Mouse (Mus musculus): ENCODE measurements at regions not wholly inside any gene's neighbourhood (a gene's known extent, or its start where the extent isn't known, plus 50 kb on each side); places are given as distances from the start of the nearest gene placed in this dataset.

GRCm38 (mm10) chr14:102884539-102885239 lies 97.7 kb downstream of the Kctd12 start:
- no peak for TF ChIP-seq POLR2A (IDR thresholded peaks at IDR 0.05; ENCODE audit: low read depth, low read length)
- TF ChIP-seq CTCF (IDR thresholded peaks at IDR 0.05; ENCODE audit: borderline replicate concordance, insufficient read depth, low read length): no peak
- no peak overlapping the region for H3K4me3 ChIP-seq (ENCODE audit: insufficient read depth, low read length)
- no peak overlapping the region for H3K27ac ChIP-seq (ENCODE audit: insufficient read depth, low read length)
- peaks cover 3% of the 10 kb centered on the region; the same call in 1 of the 2 replicates for H3K4me1 ChIP-seq (ENCODE audit: control insufficient read depth, insufficient read depth, low read length)

GRCm38 (mm10) chr14:102883344-102884122 lies 98.9 kb downstream of the Kctd12 start:
- TF ChIP-seq POLR2A (IDR thresholded peaks at IDR 0.05; ENCODE audit: low read depth, low read length): no peak
- TF ChIP-seq CTCF (IDR thresholded peaks at IDR 0.05; ENCODE audit: borderline replicate concordance, insufficient read depth, low read length): no peak
- Histone ChIP-seq H3K27ac (ENCODE audit: insufficient read depth, low read length) (no peak overlapping the region), H3K4me1 (ENCODE audit: control insufficient read depth, insufficient read depth, low read length) (peaks cover 3% of the 10 kb centered on the region; the same call in 1 of the 2 replicates), H3K4me3 (ENCODE audit: insufficient read depth, low read length) (no peak overlapping the region)

- TF ChIP-seq CTCF (IDR thresholded peaks at IDR 0.05; ENCODE audit: borderline replicate concordance, insufficient read depth, low read length) (no peak), POLR2A (IDR thresholded peaks at IDR 0.05; ENCODE audit: low read depth, low read length) (no peak)
These were observed 100.2 kb downstream of the Kctd12 start for GRCm38 (mm10) chr14:102882281-102882680.

DNA sequence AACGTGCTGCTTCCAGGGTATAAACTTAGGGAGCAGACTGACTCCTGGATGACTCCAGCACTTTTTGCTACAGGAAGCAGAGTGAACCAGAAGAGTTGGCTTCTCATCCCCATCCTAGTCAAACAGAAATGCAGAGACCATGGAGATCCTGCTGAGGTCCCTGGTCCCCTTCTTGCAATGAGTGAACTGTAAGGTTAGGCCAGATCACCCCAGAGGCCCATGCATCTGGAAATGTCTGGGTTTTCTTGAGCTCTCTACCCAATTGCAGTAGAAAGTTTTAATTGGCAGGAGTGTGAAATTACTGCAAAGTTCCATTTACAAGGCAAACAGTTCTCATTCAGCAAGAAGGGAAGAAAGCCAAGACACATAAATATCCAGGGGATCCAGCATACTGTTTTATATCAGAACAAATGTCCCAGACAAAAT lies 101.8 kb downstream of the Kctd12 start:
- Histone ChIP-seq H3K27ac (ENCODE audit: insufficient read depth, low read length) (no peak overlapping the region), H3K4me1 (ENCODE audit: control insufficient read depth, insufficient read depth, low read length) (peaks cover 3% of the 10 kb centered on the region; the same call in 1 of the 2 replicates), H3K4me3 (ENCODE audit: insufficient read depth, low read length) (no peak overlapping the region)
- no peak for TF ChIP-seq POLR2A (IDR thresholded peaks at IDR 0.05; ENCODE audit: low read depth, low read length)
- TF ChIP-seq CTCF (IDR thresholded peaks at IDR 0.05; ENCODE audit: borderline replicate concordance, insufficient read depth, low read length): no peak

More at GRCm38 (mm10) chr14:102882281-102882680, 100.2 kb downstream of the Kctd12 start:
- Histone ChIP-seq H3K27ac (ENCODE audit: insufficient read depth, low read length) (no peak overlapping the region), H3K4me1 (ENCODE audit: control insufficient read depth, insufficient read depth, low read length) (peaks cover 3% of the 10 kb centered on the region; the same call in 1 of the 2 replicates), H3K4me3 (ENCODE audit: insufficient read depth, low read length) (no peak overlapping the region)

- Histone ChIP-seq H3K4me3 (ENCODE audit: insufficient read depth, low read length) (no peak overlapping the region), H3K27ac (ENCODE audit: insufficient read depth, low read length) (no peak overlapping the region), H3K4me1 (ENCODE audit: control insufficient read depth, insufficient read depth, low read length) (peaks cover 3% of the 10 kb centered on the region; the same call in 1 of the 2 replicates)
- TF ChIP-seq POLR2A (IDR thresholded peaks at IDR 0.05; ENCODE audit: low read depth, low read length) (no peak), CTCF (IDR thresholded peaks at IDR 0.05; ENCODE audit: borderline replicate concordance, insufficient read depth, low read length) (no peak)
These were observed 103.9 kb downstream of the Kctd12 start for GRCm38 (mm10) chr14:102878572-102878971.

DNA sequence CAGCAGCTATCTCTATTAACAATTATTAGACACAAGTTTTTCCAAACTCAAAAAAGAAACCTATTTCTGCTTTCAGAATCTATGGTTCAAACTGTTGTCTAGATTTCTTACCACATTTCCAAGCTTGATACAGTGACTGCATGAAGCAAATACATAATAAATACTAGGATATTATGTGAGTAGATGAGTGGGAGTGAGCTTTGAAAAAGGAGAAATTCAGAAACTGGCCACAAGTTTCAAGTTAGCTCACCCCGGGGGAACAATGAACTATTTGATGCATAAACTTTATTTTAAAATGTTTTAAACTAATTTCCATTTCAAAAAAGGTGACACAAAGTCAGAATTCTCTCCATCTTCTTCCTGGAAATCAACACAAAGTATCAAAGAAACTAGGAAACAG lies 114.3 kb downstream of the Kctd12 start:
- no peak for TF ChIP-seq CTCF (IDR thresholded peaks at IDR 0.05; ENCODE audit: borderline replicate concordance, insufficient read depth, low read length)
- no peak for TF ChIP-seq POLR2A (IDR thresholded peaks at IDR 0.05; ENCODE audit: low read depth, low read length)
- no peak overlapping the region for H3K27ac ChIP-seq (ENCODE audit: insufficient read depth, low read length)
- H3K4me3 ChIP-seq (ENCODE audit: insufficient read depth, low read length): no peak overlapping the region
- no peaks in the 10 kb centered on the region for H3K4me1 ChIP-seq (ENCODE audit: control insufficient read depth, insufficient read depth, low read length)

- TF ChIP-seq POLR2A (IDR thresholded peaks at IDR 0.05; ENCODE audit: low read depth, low read length): no peak
- no peak for TF ChIP-seq CTCF (IDR thresholded peaks at IDR 0.05; ENCODE audit: borderline replicate concordance, insufficient read depth, low read length)
- Histone ChIP-seq H3K4me3 (ENCODE audit: insufficient read depth, low read length) (no peak overlapping the region), H3K4me1 (ENCODE audit: control insufficient read depth, insufficient read depth, low read length) (no peaks in the 10 kb centered on the region), H3K27ac (ENCODE audit: insufficient read depth, low read length) (no peak overlapping the region)
These were observed 114.7 kb downstream of the Kctd12 start for GRCm38 (mm10) chr14:102867697-102868096.

DNA sequence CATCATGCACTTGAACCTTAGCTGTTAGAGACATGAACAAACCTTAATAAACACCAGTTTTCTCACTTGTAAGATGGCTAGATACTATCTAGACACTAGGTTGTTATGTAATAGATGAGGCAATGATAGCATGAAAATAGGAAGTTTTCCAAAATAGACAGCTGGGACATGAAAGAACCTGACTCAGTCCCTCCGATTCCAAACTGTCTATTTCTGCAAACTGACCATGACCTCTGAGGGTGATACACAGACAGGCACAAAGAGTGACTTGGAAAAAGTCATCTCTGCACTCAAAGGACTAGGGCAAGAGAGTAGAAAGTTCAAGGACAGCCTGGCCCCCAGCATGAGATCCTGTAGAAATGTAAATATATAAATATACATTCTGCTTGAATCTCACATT lies 115.9 kb downstream of the Kctd12 start:
- no peak for TF ChIP-seq CTCF (IDR thresholded peaks at IDR 0.05; ENCODE audit: borderline replicate concordance, insufficient read depth, low read length)
- TF ChIP-seq POLR2A (IDR thresholded peaks at IDR 0.05; ENCODE audit: low read depth, low read length): no peak
- Histone ChIP-seq H3K27ac (ENCODE audit: insufficient read depth, low read length) (no peak overlapping the region), H3K4me3 (ENCODE audit: insufficient read depth, low read length) (no peak overlapping the region), H3K4me1 (ENCODE audit: control insufficient read depth, insufficient read depth, low read length) (no peaks in the 10 kb centered on the region)

DNA sequence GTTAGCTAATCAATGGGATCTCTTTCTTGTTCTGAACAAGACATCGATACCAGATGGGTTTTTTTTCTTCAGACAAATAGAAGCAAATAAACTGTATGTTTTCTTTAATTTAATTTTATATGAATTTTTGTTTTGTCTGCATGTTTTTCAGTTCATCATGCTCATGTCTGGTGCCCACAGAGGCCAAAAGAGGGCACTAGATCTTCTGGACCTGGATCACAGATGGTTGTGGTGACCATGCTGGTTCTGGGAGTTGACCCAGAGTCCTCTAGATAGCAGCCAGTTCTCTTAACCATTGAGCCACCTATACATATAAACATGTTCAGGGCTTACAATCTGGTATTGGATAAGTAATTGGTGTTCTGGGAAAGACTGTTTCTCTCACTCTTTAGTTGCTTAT lies 120.7 kb downstream of the Kctd12 start:
- Histone ChIP-seq H3K4me3 (ENCODE audit: insufficient read depth, low read length) (no peak overlapping the region), H3K4me1 (ENCODE audit: control insufficient read depth, insufficient read depth, low read length) (peaks cover 2% of the 10 kb centered on the region; the same call in 1 of the 2 replicates), H3K27ac (ENCODE audit: insufficient read depth, low read length) (no peak overlapping the region)
- TF ChIP-seq CTCF (IDR thresholded peaks at IDR 0.05; ENCODE audit: borderline replicate concordance, insufficient read depth, low read length) (no peak), POLR2A (IDR thresholded peaks at IDR 0.05; ENCODE audit: low read depth, low read length) (no peak)

Measured in embryonic fibroblast, embryonic 13.5 days (primary cell).